Mouse (Mus musculus): ENCODE measurements around the gene Senp3. TPM values are rescaled to one million over a fixed set of nuclear protein-coding genes. Genes with fewer than 3 reads are reported as not detected.
A peak's percentile ranks its signal among the peaks of the same experiment; 100 is the strongest.
"Not testable (repeated sequence)": the region's sequence is repeated elsewhere in the genome, so short reads cannot be mapped to it uniquely, and the experiment has no call there.

Gene Senp3
- total RNA-seq, 2 experiments from 2014 or later = 43.5 to 45.9 TPM

- DNase-seq (ENCODE audit: low spot score in 2 of 2) = peak in 1 of 2 experiments; percentile 62
Measured at GRCm38 (mm10) chr11:69706775-69707479, 25.0 kb upstream of the Senp3 start.

GRCm38 (mm10) chr11:69704613-69705010 is 22.7 kb upstream of the Senp3 start:
- no peak for DNase-seq (ENCODE audit: low spot score in 2 of 2)

- DNase-seq (ENCODE audit: low spot score in 2 of 2) = no peak
Measured at GRCm38 (mm10) chr11:69703814-69704612, 22.1 kb upstream of the Senp3 start.

- DNase-seq (ENCODE audit: low spot score in 2 of 2) = not testable (repeated sequence)
Measured at GRCm38 (mm10) chr11:69703381-69703780, 21.5 kb upstream of the Senp3 start.

- not testable (repeated sequence) for DNase-seq (ENCODE audit: low spot score in 2 of 2)
Measured at GRCm38 (mm10) chr11:69702886-69703285, 21.0 kb upstream of the Senp3 start.

DNA sequence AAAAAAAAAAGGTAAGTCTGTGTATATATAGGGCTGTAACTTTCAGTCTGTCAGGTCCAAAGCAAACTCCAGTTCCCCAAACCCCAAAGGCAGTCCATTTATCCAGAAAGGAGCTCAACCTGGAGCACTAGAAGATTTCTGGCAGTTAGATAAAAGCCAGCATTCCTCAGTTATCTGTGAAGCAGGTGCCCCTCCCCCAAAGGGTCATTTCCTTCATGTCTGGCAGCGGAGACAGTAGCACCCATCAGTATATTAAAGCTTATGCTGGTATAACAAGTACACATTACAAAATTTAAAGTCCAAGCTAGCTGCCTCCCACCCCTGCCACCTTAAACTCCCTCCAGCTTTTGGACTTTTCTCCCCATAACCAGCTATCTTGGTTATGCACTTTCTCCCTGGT is 17.7 kb upstream of the Senp3 start:
- no peak for DNase-seq (ENCODE audit: low spot score in 2 of 2)

GRCm38 (mm10) chr11:69698574-69698973 is 16.7 kb upstream of the Senp3 start:
- no peak for DNase-seq (ENCODE audit: low spot score in 2 of 2)

GRCm38 (mm10) chr11:69697396-69697795 is 15.5 kb upstream of the Senp3 start:
- DNase-seq (ENCODE audit: low spot score in 2 of 2) = no peak

GRCm38 (mm10) chr11:69695361-69696181 is 13.7 kb upstream of the Senp3 start, which contains the start of the genes Tnfsf12 and Tnfsfm13:
Gene Tnfsf12 (minus strand): TSS chr11:69695849.
Gene Tnfsfm13 (minus strand): TSS chr11:69696098.
- DNase-seq (ENCODE audit: low spot score in 2 of 2) = peak; percentile 75 to 83

GRCm38 (mm10) chr11:69695046-69695360 is 13.1 kb upstream of the Senp3 start:
- no peak for DNase-seq (ENCODE audit: low spot score in 2 of 2)

- DNase-seq (ENCODE audit: low spot score in 2 of 2) = no peak
Measured at GRCm38 (mm10) chr11:69693421-69693965, 11.6 kb upstream of the Senp3 start.

GRCm38 (mm10) chr11:69692863-69693262 is 11.0 kb upstream of the Senp3 start:
- DNase-seq (ENCODE audit: low spot score in 2 of 2) = no peak

GRCm38 (mm10) chr11:69692196-69692811 is 10.4 kb upstream of the Senp3 start:
- no peak for DNase-seq (ENCODE audit: low spot score in 2 of 2)

GRCm38 (mm10) chr11:69689891-69690290 is 8.0 kb upstream of the Senp3 start:
- no peak for DNase-seq (ENCODE audit: low spot score in 2 of 2)

GRCm38 (mm10) chr11:69687061-69687460 is 5.2 kb upstream of the Senp3 start:
- DNase-seq (ENCODE audit: low spot score in 2 of 2) = no peak

- peak; percentile 82 to 86 for DNase-seq (ENCODE audit: low spot score in 2 of 2)
Measured at GRCm38 (mm10) chr11:69686377-69686776, 4.5 kb upstream of the Senp3 start.

DNA sequence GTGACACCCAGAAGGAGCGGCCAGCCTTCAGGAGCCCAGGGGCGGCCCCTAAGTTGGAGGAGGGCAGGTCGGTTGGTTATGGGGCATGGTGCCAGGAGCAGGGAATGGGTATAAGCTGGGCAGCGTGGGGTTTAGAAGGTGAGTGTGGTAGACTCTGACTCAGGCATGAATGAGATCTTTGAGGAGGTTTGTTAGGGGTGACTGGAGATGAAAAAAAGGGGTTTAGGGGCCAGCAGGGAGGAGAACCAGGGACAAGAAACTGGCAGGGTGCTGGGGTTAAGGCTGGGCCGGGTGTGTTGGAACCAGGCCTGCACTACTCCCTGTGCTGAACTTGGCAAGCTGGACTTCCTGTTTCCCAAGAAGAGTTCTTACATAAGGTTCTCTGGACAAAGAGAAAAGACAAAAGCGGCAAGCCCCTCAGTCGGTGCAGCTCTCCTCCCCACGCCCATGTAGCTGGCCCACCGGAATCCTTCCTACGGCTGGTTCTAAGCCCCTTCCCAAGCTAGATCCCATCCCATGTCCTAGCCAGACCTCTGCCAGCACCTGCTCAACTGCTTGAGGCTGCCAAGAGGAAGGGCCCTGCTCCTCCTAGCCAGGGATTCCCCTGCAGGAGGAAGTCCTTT is 3.8 kb upstream of the Senp3 start, which contains the start of gene Tnfsf13:
Tnfsf13 (minus strand) TSS at position 259 of the 623 bp plus-strand sequence.
- peak in 1 of 2 experiments; percentile 74 for DNase-seq (ENCODE audit: low spot score in 2 of 2)

DNA sequence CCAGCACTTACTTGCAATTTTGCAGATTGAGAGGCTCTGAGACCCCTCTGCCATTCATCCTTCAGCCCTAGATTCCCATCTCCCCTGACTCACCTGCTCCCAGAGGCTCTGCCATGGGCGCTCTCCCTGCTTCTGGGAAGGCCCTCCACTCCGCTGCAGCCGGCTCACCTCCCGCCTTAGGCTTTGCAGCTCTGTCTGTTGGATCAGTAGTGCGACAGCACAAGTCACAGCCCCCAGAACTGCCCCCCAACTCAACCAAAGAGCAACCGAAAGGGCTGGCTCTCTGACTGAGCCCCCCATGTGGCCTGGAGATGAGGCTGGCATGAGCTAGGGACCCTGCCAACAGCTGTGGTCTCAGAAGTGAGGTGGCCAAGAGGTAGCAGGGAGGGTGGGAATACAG is 3.1 kb upstream of the Senp3 start:
- no peak for DNase-seq (ENCODE audit: low spot score in 2 of 2)

GRCm38 (mm10) chr11:69684128-69684745 is 2.4 kb upstream of the Senp3 start:
- DNase-seq (ENCODE audit: low spot score in 2 of 2) = no peak

- DNase-seq (ENCODE audit: low spot score in 2 of 2) = no peak
Measured at GRCm38 (mm10) chr11:69683576-69683975, 1.7 kb upstream of the Senp3 start.

Measured in gastrocnemius, postnatal 4 days (tissue).